Comparison of ENCODE assay signal across 8 mouse cellular contexts in the genomic region with DNA sequence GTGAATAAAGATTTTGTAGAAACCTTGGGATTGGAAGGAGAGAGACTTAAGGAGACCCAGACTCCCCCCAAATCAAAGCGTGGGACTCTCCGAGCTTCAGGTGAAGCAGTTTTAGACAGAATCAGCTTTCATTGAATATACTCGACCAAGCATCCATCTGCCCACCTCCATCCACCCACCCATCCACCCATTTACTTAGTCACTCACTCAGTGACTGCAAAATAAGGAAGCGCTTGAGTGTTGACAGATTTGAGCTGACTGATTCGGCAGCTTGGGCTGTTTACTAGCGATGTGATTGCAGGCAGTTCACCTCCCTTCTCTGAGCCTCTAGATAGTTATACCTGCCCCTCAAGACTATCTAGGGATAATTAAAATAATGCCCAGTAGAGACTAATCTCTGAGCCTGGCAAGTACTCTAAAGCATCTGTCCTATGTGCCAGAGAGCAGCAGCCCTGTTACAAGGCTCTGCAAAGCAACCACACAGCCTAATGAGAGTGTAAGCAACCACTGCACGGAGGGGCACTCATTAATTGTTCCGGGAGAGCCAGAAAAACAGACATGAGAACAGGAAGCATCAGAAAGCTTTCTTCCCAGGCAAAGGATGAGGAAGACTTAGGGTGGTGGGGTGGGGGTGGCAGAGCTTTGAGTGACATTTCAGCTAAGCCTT.
DNase-seq lines count a peak whose midpoint lies in the region; ATAC-seq and TF ChIP-seq lines count a peak whose summit lies in the region.

No protein-coding gene starts in this region.

- H3K79me2 ChIP-seq in myocyte (ENCODE audit: control insufficient read depth, insufficient read depth): no peaks in the 10 kb centered on the region

- no peaks in the 10 kb centered on the region for H3K27me3 ChIP-seq in kidney, postnatal 0 days (ENCODE audit: insufficient read depth, low read length)
- peaks cover 10% of the 10 kb centered on the region for H3K27me3 ChIP-seq in embryonic facial prominence, embryonic 11.5 days (ENCODE audit: control insufficient read depth, insufficient read depth, low read length)
- H3K27me3 ChIP-seq in myocyte (ENCODE audit: control insufficient read depth, insufficient read depth, insufficient read length): peaks cover 4% of the 10 kb centered on the region

- TF ChIP-seq POLR2A in myocyte (IDR thresholded peaks at IDR 0.05; ENCODE audit: insufficient read length, low read depth): no peak

- 7% methylated on average over 8 of the region's 8 CpGs for WGBS in kidney, postnatal 0 days
- WGBS in embryonic facial prominence, embryonic 11.5 days: 7% methylated on average over 8 of the region's 8 CpGs

- no peak overlapping the region for H3K27ac ChIP-seq in kidney, postnatal 0 days
- H3K27ac ChIP-seq in embryonic facial prominence, embryonic 11.5 days (replicated peaks; ENCODE audit: low read depth, low read length): no peak overlapping the region

- H3K36me3 ChIP-seq in kidney, postnatal 0 days (ENCODE audit: insufficient read depth, low read length): no peaks in the 10 kb centered on the region
- H3K36me3 ChIP-seq in embryonic facial prominence, embryonic 11.5 days (replicated peaks; ENCODE audit: control insufficient read depth, insufficient read depth, low read depth, low read length): no peaks in the 10 kb centered on the region
- no peaks in the 10 kb centered on the region for H3K36me3 ChIP-seq in myocyte (ENCODE audit: control insufficient read depth, insufficient read depth)

- no peak overlapping the region for H3ac ChIP-seq in myocyte (ENCODE audit: control insufficient read depth, insufficient read length)

- no peak overlapping the region for H3K9ac ChIP-seq in kidney, postnatal 0 days (ENCODE audit: low read depth, low read length)
- no peak overlapping the region for H3K9ac ChIP-seq in embryonic facial prominence, embryonic 11.5 days (replicated peaks; ENCODE audit: low read length)

- no peak overlapping the region for H3K4me3 ChIP-seq in kidney, postnatal 0 days (replicated peaks; ENCODE audit: low read depth, low read length)
- no peak overlapping the region for H3K4me3 ChIP-seq in embryonic facial prominence, embryonic 11.5 days (ENCODE audit: low read depth, low read length)
- no peak overlapping the region for H3K4me3 ChIP-seq in myocyte

- peak overlapping the region; percentile 38 for H3K4me2 ChIP-seq in kidney, postnatal 0 days (ENCODE audit: low read length)
- H3K4me2 ChIP-seq in embryonic facial prominence, embryonic 11.5 days (ENCODE audit: low read depth, low read length): peak overlapping the region; percentile 46
- peak overlapping the region; percentile 64 for H3K4me2 ChIP-seq in myocyte (ENCODE audit: low read depth)

- DNase-seq in kidney, postnatal 0 days (ENCODE audit: low spot score): no peak
- DNase-seq in kidney, postnatal 4 days: no peak
- no peak for DNase-seq in embryonic facial prominence, embryonic 11.5 days (ENCODE audit: low spot score)
- peak; percentile 7 for DNase-seq in layer of hippocampus, adult 9-10 months (ENCODE audit: low spot score)
- no peak for DNase-seq in cerebellum, postnatal 10 days
- no peak for DNase-seq in adrenal gland, adult 2 months
- DNase-seq in embryo, embryonic 10.5 days (ENCODE audit: low spot score): no peak

- ATAC-seq in kidney, postnatal 0 days (replicated peaks; ENCODE audit: low FRiP score, low read depth): no peak
- ATAC-seq in embryonic facial prominence, embryonic 11.5 days (replicated peaks; ENCODE audit: insufficient number of reproducible peaks, low FRiP score, low TSS enrichment, low read depth): no peak

- no peaks in the 10 kb centered on the region for H3K9me3 ChIP-seq in kidney, postnatal 0 days (replicated peaks; ENCODE audit: low read length)
- no peaks in the 10 kb centered on the region for H3K9me3 ChIP-seq in embryonic facial prominence, embryonic 11.5 days (replicated peaks; ENCODE audit: control insufficient read depth, low read length)

- H3K4me1 ChIP-seq in kidney, postnatal 0 days (replicated peaks; ENCODE audit: insufficient read depth, low read length): no peaks in the 10 kb centered on the region
- H3K4me1 ChIP-seq in embryonic facial prominence, embryonic 11.5 days (ENCODE audit: control insufficient read depth, insufficient read depth, low read length): peaks cover 4% of the 10 kb centered on the region; the same call in 1 of the 2 replicates

- TF ChIP-seq CTCF in kidney, postnatal 0 days (IDR thresholded peaks at IDR 0.05; ENCODE audit: low read depth): no peak

TF ChIP-seq in myocyte, 11 proteins besides CTCF, POLR2A, EP300 and RAD21:
- TF ChIP-seq SRF (IDR thresholded peaks at IDR 0.05; ENCODE audit: control insufficient read depth, insufficient read length, low read depth): no peak
- no peak for TF ChIP-seq TCF12 (IDR thresholded peaks at IDR 0.05; ENCODE audit: insufficient read depth, poor library complexity, severe bottlenecking)
- no peak for TF ChIP-seq MYOG (IDR thresholded peaks at IDR 0.05; ENCODE audit: control insufficient read depth in 1 of 3, insufficient read depth in 1 of 3, insufficient read length in 2 of 3, low read depth in 2 of 3)
- TF ChIP-seq USF1 (IDR thresholded peaks at IDR 0.05; ENCODE audit: low read depth): no peak
- TF ChIP-seq MYOD1 (IDR thresholded peaks at IDR 0.05; ENCODE audit: control insufficient read depth in 1 of 3, insufficient read length in 2 of 3, low read depth in 2 of 3): no peak
- TF ChIP-seq POLR2AphosphoS2 (IDR thresholded peaks at IDR 0.05; ENCODE audit: insufficient read length, low read depth): no peak
- TF ChIP-seq TCF3 (IDR thresholded peaks at IDR 0.05; ENCODE audit: insufficient read length, low read depth): no peak
- no peak for TF ChIP-seq MAX (IDR thresholded peaks at IDR 0.05; ENCODE audit: low read depth)
- TF ChIP-seq REST (IDR thresholded peaks at IDR 0.05; ENCODE audit: insufficient read depth, insufficient read length): no peak
- TF ChIP-seq CEBPB (IDR thresholded peaks at IDR 0.05; ENCODE audit: insufficient read depth, poor library complexity, severe bottlenecking): no peak
- TF ChIP-seq E2F4 (IDR thresholded peaks at IDR 0.05; ENCODE audit: insufficient read depth): no peak
